Mouse (Mus musculus): ENCODE measurements at regions not wholly inside any gene's neighbourhood (a gene's known extent, or its start where the extent isn't known, plus 50 kb on each side); places are given as distances from the start of the nearest gene placed in this dataset.

- TF ChIP-seq CTCF (IDR thresholded peaks at IDR 0.05; ENCODE audit: borderline replicate concordance, extremely low read depth, insufficient read depth, insufficient read length) = no peak
- no peak for TF ChIP-seq POLR2A (IDR thresholded peaks at IDR 0.05; ENCODE audit: borderline replicate concordance, extremely low read depth, insufficient read depth, insufficient read length, poor library complexity, severe bottlenecking)
Measured at GRCm38 (mm10) chr4:105697123-105697522, 92.5 kb upstream of the Gm12728 start.

All from brain, embryonic 14.5 days (tissue).